Mouse (Mus musculus): ENCODE results near the gene Cald1. TPM values are rescaled to one million over a fixed set of nuclear protein-coding genes. Genes with fewer than 3 reads are reported as not detected.

Cald1 gene
- polyA plus RNA-seq, 1 experiment: 7.9 TPM

DNA sequence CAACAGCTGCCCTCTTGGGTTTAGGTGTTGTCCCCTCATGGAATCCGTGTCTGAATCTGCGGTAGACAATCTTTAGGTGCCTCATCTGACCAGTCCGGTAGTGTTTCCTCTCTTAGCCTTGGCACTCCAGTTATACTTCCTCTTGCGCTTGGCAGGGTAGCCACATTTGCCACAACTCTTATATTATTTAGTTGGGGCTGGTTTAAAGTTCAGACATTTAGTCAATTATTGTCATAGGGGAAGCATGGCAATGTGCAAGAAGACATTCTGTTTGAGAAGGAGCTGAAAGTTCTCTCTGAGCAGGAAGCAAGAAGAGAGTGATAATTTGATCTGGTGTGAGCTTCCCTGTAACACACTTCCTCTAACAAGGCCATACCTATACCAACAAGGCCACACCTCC is 212.4 kb downstream of the Cald1 start:
- TF ChIP-seq CTCF (IDR thresholded peaks at IDR 0.05; ENCODE audit: low read depth, low read length) (no peak), POLR2A (IDR thresholded peaks at IDR 0.05; ENCODE audit: borderline replicate concordance, low read depth, low read length) (no peak)
- H3K4me1 ChIP-seq (ENCODE audit: control insufficient read depth, insufficient read depth, low read length): peaks cover 5% of the 10 kb centered on the region
- H3K4me3 ChIP-seq (ENCODE audit: insufficient read depth, low read length): no peak overlapping the region
- no peak overlapping the region for H3K27ac ChIP-seq (ENCODE audit: insufficient read depth, low read depth, low read length)

DNA sequence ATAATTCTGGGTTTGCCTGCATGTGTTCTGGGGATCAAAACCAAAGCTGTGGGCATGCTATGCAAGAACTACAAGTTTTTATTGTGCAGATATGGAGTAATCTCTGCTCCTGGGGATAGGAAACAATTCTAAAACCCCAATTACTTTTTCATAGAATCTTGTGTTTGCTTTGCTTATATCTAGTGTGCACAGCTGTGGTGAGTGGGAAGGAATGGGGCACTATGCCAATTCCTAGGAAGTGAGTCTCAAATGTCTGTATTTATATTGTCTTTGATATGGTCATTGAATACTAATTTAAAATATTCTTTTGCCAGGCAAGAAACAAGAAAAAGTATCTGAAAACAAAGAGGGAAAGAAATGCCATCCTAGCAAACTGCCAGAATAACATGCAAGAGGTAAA is 226.1 kb downstream of the Cald1 start:
- Histone ChIP-seq H3K27ac (ENCODE audit: insufficient read depth, low read depth, low read length) (no peak overlapping the region), H3K4me3 (ENCODE audit: insufficient read depth, low read length) (no peak overlapping the region), H3K4me1 (ENCODE audit: control insufficient read depth, insufficient read depth, low read length) (no peaks in the 10 kb centered on the region)
- no peak for TF ChIP-seq POLR2A (IDR thresholded peaks at IDR 0.05; ENCODE audit: borderline replicate concordance, low read depth, low read length)

Other genes starting within 250 kb of the Cald1 start
- gene Akr1b8, start 244.4 kb upstream of the Cald1 start, polyA plus RNA-seq (2012; ENCODE audit: insufficient read depth, insufficient read length, missing spikeins): 98.3 and 111 TPM in 2 replicates
- gene Akr1b10, start 214.3 kb upstream of the Cald1 start, polyA plus RNA-seq (2012; ENCODE audit: insufficient read depth, insufficient read length, missing spikeins): 97.1 and 102 TPM in 2 replicates
- 0.46 TPM in 1 of 2 replicates, not detected in the other for gene Akr1b7, start 186.2 kb upstream of the Cald1 start, polyA plus RNA-seq (2012; ENCODE audit: insufficient read depth, insufficient read length, missing spikeins)
- 7.3 and 7.4 TPM in 2 replicates for gene Bpgm, start 122.3 kb upstream of the Cald1 start, polyA plus RNA-seq (2012; ENCODE audit: insufficient read depth, insufficient read length, missing spikeins)
- 3.3 and 4.6 TPM in 2 replicates for gene Agbl3, start 181.9 kb downstream of the Cald1 start, polyA plus RNA-seq (2012; ENCODE audit: insufficient read depth, insufficient read length, missing spikeins)

Measured in bone marrow macrophage, adult 2 months (primary cell).